Mouse (Mus musculus) NIH3T3 (cell line): ENCODE measurements around the gene Cbx5.

Experiments used
- DNase-seq: peaks from one replicate; pipeline ENCODE4 v3.0.0-alpha.2; 2012; ENCODE audit warnings: low read depth

Cbx5 gene

GRCm38 (mm10) chr15:103214971-103215907 lies 24.4 kb downstream of the Cbx5 start:
- DNase-seq, result peak; percentile 96

- peak; percentile 54 for DNase-seq
Measured at GRCm38 (mm10) chr15:103214149-103214548, 25.5 kb downstream of the Cbx5 start.

GRCm38 (mm10) chr15:103205156-103205555 lies 34.5 kb downstream of the Cbx5 start:
- peak; percentile 72 for DNase-seq

GRCm38 (mm10) chr15:103202088-103202793 lies 37.4 kb downstream of the Cbx5 start:
- DNase-seq, result peak; percentile 80

GRCm38 (mm10) chr15:103197785-103198184 lies 41.8 kb downstream of the Cbx5 start:
- DNase-seq, result no peak

GRCm38 (mm10) chr15:103196835-103197234 lies 42.8 kb downstream of the Cbx5 start:
- no peak for DNase-seq

- no peak for DNase-seq
Measured at GRCm38 (mm10) chr15:103193606-103194005, 46.0 kb downstream of the Cbx5 start.

GRCm38 (mm10) chr15:103190531-103191462 lies 48.8 kb downstream of the Cbx5 start:
- DNase-seq, result peak; percentile 74

GRCm38 (mm10) chr15:103190083-103190482 lies 49.5 kb downstream of the Cbx5 start:
- no peak for DNase-seq

- DNase-seq, result no peak
Measured at GRCm38 (mm10) chr15:103187803-103188202, 51.8 kb downstream of the Cbx5 start.

- DNase-seq, result peak; percentile 85
Measured at GRCm38 (mm10) chr15:103185462-103186198, 54.0 kb downstream of the Cbx5 start.

- no peak for DNase-seq
Measured at GRCm38 (mm10) chr15:103183651-103184610, 55.7 kb downstream of the Cbx5 start.

GRCm38 (mm10) chr15:103183135-103183534 lies 56.5 kb downstream of the Cbx5 start:
- peak; percentile 73 for DNase-seq

- DNase-seq, result peak; percentile 91
Measured at GRCm38 (mm10) chr15:103182166-103182790, 57.3 kb downstream of the Cbx5 start.

- DNase-seq, result no peak
Measured at GRCm38 (mm10) chr15:103180406-103180805, 59.2 kb downstream of the Cbx5 start.

GRCm38 (mm10) chr15:103178767-103179166 lies 60.8 kb downstream of the Cbx5 start:
- no peak for DNase-seq

GRCm38 (mm10) chr15:103178137-103178536 lies 61.5 kb downstream of the Cbx5 start:
- DNase-seq, result peak; percentile 64

- no peak for DNase-seq
Measured at GRCm38 (mm10) chr15:103177611-103178041, 62.0 kb downstream of the Cbx5 start.

GRCm38 (mm10) chr15:103176874-103177421 lies 62.7 kb downstream of the Cbx5 start:
- DNase-seq, result peak; percentile 90
